Mouse (Mus musculus) 3T3-L1 (cell line): ENCODE data around the gene Men1.
A peak's percentile ranks its signal among the peaks of the same experiment; 100 is the strongest.

Source experiments
- DNase-seq: peaks from one replicate; pipeline ENCODE4 v3.0.0-alpha.2; 2015; ENCODE audit warnings: low read depth, low spot score

Men1 gene

DNA sequence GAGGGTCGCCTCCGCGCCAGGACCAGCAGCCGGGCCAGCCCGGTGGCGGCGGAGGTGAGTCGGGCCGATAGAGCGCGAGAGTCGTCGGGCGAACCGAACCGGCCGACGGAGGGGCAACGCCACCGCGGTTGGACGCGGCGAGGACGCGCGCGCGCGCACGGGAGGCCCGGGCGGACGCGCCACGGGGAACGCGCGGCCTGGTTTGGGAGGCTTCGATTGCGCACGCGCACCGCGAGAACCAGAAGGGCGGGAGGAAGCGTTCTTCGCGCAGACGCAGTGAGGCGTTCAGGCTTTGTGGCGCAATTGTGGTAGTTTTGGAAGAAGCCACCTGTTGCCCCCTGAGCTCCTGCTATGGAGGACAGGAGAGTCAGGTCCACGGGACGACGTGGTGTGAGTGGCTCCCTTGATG lies 29.5 kb downstream of the Men1 start:
- DNase-seq: peak; percentile 92

- peak; percentile 52 for DNase-seq
These were observed 30.1 kb downstream of the Men1 start for GRCm38 (mm10) chr19:6364842-6365241.

DNA sequence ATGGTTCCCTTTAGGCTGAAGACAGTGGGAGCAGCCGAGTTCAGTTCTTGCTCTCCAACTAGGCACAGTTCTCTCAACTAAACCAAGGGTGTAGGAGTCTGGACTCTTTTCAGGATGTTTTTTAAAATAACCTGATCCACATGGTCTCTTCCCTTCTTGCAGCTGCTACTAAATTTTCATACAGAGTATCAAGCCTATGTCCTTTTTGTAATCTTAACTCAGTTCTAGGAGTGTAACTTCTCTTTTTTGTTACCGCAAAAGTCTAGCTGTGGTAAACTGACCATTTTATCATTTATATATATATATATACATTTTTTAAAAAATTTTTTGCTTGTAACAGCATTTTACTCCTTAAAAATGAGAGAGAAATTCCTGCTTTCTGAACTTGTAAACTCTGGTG lies 35.4 kb downstream of the Men1 start:
- DNase-seq: no peak

DNA sequence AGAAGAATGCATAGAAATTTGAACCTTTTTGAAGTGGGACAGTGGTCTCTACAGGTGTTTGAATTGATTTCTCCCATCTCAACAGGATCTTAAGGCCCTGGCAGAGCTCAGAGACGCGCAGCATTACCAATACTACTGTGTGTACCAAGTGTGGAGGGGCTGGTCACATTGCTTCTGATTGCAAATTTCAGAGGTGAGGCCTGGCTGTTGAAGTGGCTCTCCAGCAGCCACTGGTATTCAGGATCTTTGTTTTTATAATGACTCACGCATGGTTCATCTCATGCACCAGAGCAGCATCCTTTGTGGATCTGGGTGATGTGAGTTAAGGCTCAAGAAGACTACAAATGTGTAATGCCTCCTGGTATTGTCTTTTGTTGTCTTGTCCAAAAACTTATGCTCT lies 37.7 kb downstream of the Men1 start:
- peak; percentile 84 for DNase-seq

DNA sequence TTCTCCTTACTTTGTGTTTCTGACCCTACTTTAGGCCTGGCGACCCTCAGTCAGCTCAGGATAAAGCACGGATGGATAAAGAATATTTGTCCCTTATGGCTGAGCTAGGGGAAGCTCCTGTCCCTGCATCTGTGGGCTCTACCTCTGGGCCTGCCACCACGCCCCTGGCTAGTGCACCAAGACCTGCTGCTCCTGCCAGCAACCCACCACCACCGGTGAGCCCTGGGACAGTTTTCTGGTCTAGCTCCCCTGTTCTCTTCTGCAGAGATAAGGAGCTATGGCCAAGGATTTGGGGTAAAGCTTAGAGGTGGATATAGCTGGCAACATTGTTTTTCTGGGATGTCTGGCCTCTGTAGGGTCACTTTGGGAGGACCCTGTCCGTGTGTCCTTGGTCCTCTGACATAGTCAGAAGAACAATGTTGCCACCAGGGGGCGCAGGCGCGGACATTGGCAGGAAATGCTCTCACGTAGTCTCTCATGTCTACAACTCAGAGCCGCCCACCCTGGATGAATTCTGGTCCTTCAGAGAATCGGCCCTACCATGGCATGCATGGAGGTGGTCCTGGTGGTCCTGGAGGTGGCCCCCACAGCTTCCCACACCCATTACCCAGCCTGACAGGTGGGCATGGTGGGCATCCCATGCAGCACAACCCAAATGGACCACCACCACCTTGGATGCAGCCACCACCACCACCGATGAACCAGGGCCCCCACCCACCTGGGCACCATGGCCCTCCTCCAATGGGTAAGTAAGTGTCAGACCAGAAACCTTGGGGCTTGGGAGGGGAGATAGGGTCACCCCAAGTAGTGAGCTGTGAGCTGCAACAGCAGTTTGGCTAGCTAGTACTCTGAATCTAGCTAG lies 39.0 kb downstream of the Men1 start:
- DNase-seq: peak; percentile 80

DNA sequence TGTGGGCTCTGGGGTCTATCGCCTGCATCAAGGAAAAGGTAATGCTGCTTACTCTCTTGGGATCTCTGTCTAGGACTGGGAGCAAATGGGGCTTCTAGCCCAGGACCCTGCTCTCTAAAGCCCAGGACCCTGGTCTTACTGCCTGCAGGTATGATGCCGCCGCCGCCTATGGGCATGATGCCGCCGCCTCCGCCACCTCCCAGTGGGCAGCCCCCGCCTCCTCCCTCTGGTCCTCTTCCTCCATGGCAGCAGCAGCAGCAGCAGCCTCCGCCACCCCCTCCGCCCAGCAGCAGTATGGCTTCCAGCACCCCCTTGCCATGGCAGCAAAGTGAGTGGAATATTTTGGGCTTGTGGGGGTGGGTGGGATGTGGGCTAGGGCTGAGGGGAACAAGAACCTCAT lies 39.8 kb downstream of the Men1 start:
- DNase-seq: no peak

DNA sequence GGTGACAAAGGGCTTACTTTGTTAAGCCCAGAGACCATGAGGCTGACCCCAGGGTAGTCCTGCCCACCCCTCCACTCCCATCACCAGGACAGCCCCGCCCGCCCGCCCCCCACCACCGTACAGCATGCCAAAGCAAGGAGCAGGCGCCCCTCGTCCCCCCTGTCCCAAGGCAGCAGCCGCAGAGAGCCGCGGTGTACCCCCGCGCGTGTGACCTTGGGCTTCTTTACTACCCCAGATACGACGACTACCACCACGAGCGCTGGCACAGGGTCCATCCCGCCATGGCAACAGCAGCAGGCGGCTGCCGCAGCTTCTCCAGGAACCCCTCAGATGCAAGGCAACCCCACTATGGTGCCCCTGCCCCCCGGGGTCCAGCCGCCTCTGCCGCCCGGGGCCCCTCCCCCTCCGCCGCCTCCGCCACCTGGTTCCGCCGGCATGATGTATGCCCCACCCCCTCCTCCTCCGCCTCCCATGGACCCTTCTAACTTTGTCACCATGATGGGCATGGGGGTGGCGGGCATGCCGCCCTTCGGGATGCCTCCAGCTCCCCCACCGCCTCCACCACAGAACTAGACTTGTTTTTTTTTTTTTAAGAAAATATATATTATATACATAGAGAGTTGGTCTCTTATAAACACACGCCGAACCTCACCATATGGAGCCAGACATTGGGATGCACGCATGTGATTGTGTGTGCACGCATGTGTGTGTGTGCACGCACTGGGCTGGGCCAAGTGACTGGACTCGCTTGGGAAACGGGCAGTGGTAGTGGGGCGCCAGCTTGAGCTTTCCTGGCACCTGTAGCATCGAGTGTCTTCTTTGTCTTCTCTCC lies 40.9 kb downstream of the Men1 start:
- no peak for DNase-seq

GRCm38 (mm10) chr19:6376255-6376564 lies 41.4 kb downstream of the Men1 start:
- peak; percentile 57 for DNase-seq

DNA sequence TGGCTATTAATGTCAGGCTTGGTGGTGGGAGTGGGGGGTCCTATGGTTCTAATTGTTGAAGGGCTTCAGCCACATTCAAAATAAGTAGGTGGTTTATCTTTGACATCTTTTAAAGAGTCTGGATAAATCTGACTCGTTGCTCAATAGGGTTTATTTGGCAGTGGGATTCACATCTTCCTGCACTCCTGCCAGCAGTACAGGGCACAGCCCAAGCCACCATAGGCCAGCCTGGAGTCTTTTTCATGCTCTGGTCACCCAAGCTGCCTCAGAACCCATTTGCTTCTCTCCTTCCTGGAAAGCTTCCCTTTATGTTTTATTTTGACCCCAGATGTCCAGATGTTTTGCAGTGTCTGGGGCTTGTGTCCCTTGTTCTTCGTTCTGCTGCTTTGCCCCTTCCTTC lies 41.9 kb downstream of the Men1 start:
- no peak for DNase-seq

DNA sequence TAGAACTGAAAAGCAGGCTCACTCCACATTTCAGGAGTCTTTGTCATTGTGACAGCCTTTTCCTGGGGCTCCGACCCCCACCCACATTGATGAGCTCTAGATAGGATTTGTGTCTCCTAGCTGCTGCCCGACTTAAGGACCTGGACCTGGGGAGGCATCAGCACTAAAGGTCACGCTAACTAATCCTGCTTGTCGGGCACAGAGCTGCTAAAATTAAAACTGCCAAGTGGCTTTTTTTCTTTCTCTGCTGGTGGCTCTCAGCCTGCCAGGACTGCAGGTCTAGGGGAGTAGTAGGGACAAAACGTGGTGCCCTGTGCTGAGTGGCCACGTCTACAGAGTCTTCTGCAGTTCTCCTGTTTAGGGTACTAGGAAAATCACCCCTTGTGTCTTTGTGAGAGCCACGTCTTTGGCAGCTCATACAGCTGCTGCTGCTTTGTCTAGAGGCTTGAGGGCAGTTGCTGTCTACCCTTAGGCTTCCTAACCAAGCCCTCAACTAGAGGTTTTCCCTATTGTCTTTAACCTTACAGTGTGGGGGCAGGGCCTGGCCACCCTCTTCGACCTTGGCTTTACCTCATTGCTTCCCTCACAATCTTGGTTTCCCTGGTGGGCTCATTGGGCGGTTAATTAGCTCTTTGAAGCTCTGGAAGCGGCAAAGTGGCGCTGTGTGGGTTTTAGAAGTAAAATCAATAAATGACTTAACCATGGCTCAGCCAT lies 42.7 kb downstream of the Men1 start:
- DNase-seq: no peak

GRCm38 (mm10) chr19:6380411-6381166 lies 45.8 kb downstream of the Men1 start:
- DNase-seq: no peak

GRCm38 (mm10) chr19:6381238-6381637 lies 46.5 kb downstream of the Men1 start:
- DNase-seq: no peak

DNA sequence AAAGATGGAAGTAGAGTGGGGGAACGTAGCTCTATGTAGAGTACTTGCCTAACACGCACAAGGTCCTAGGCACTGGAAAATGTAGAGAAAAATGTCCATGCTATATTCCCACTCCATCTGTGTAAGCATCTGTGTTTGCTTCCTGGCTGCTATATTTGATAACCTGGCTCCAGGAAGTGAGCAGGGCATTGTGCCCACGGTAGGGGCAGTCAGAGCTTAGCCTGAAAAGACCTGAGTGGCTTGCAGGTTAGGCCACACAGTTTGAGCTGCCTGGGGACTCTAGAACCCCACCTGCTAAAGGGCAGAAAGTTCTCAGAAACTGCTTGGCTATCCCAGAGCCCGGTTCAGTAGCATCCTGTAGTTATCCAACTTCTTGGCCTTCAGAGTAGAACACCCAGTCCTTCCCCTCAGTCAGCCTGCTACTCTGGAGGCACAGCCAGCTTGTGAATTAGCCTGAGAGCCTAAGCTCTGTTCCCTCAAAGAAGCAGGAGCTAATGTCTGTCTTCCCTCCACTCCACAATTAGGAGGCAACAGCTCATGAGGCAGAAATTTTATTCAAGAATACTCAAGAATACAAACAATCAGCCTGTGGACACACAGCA lies 47.6 kb downstream of the Men1 start:
- DNase-seq: no peak

DNA sequence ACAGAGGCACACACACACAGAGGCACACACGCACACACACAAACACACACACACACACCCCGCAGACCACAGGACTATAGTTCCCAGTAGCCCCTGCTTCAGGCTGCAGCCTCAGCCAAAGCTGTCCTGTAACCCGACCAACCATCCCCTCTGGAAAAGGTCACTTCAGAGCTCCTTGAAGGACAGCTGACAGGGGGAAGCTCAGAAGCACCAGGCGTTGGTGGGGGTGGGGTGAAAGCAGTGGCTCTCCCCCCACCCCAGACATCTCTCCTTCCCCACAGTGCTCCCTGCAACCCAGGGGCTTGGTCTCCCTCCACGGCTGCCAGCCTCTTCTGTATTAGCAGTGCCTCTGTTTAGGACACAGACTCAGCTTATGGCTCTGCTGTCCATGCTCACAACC lies 48.7 kb downstream of the Men1 start:
- no peak for DNase-seq

GRCm38 (mm10) chr19:6384128-6384527 lies 49.3 kb downstream of the Men1 start, which contains the start of gene Pygm:
Pygm (plus strand) TSS chr19:6384399.
- DNase-seq: no peak

DNA sequence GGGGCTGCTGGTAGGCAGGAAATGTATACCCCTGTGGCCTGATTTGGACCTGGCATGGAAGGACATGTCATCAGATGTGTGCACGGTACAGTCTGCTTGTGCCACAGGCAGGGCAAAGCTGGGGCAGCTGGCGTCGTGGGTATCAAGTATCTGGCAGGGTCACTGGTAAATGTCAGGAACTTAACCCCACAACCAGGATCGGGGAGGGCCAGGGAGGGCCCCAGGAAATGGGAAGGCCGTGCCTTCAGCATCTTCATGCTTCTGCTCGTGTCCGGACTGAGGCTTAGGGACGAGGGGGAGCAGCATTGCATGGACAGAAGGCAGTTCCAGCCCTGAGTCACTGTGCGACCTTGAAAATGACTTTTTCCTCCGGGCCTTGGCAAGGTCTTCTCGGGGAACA lies 50.2 kb downstream of the Men1 start:
- no peak for DNase-seq

- no peak for DNase-seq
These were observed 50.6 kb downstream of the Men1 start for GRCm38 (mm10) chr19:6385419-6385818.

GRCm38 (mm10) chr19:6385821-6386220 lies 51.0 kb downstream of the Men1 start:
- no peak for DNase-seq

DNA sequence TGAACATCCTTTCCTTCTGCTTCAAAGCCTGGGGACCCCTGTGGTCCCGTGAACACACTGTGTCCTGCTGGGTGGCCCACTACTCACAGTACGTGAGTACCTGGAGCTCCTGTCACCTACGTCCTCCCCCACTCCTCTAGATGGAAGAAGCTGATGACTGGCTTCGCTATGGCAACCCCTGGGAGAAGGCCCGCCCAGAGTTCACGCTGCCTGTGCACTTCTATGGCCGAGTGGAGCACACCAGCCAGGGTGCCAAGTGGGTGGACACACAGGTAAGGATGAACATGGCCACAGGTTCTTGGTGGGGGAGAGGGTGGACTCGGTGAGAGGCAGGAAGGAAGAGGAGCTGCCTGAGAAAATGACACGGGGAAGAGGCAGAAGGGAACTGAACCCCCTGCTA lies 51.5 kb downstream of the Men1 start:
- no peak for DNase-seq

GRCm38 (mm10) chr19:6388006-6388405 lies 53.2 kb downstream of the Men1 start:
- no peak for DNase-seq

- DNase-seq: no peak
These were observed 55.0 kb downstream of the Men1 start for GRCm38 (mm10) chr19:6389803-6390202.
